ENCODE assay signal across 1 mouse cellular context in genomic region chr2:30796382-30796781, GRCm38 (mm10).
TF ChIP-seq lines count a peak whose summit lies in the region.

No protein-coding gene starts in this region.

TF ChIP-seq in myocyte, 11 proteins besides CTCF, POLR2A, EP300 and RAD21 (continued from another document):
- TF ChIP-seq MYOG (IDR thresholded peaks at IDR 0.05; ENCODE audit: control insufficient read depth in 1 of 3, insufficient read depth in 1 of 3, insufficient read length in 2 of 3, low read depth in 2 of 3): no peak
